Mouse (Mus musculus) embryonic fibroblast, embryonic 13.5 days (primary cell): Measurements from ENCODE around the gene Dapk1.

Source experiments
- CTCF ChIP-seq: IDR thresholded peaks from 2 replicates; pipeline ENCODE4 v1.5.1; 2011; ENCODE audit warnings: mild to moderate bottlenecking, control low read depth, low read length, moderate library complexity, borderline replicate concordance; ENCODE audit not compliant: insufficient read depth
- POLR2A ChIP-seq: IDR thresholded peaks from 2 replicates; pipeline ENCODE4 v1.6.1; 2011; ENCODE audit warnings: low read depth, mild to moderate bottlenecking, control low read depth, low read length, moderate library complexity

GRCm38 (mm10) chr13:60783301-60783700 lies 181.6 kb downstream of the Dapk1 start:
- TF ChIP-seq CTCF (no peak), POLR2A (no peak)
